Mouse (Mus musculus) ES-E14 (cell line): ENCODE results near the gene Gpr45.
A peak's percentile ranks its signal among the peaks of the same experiment; 100 is the strongest.

ENCODE experiments used
- CHD2 ChIP-seq: IDR thresholded peaks from 2 replicates; pipeline ENCODE4 v1.6.1; 2014; ENCODE audit warnings: mild to moderate bottlenecking, low read depth, low read length, inconsistent platforms
- HCFC1 ChIP-seq: IDR thresholded peaks from 2 replicates; pipeline ENCODE4 v1.6.1; 2012; ENCODE audit warnings: low read length, inconsistent platforms, borderline replicate concordance; ENCODE audit not compliant: insufficient read depth
- ZC3H11A ChIP-seq: IDR thresholded peaks from 2 replicates; pipeline ENCODE4 v1.6.1; 2012; ENCODE audit warnings: low read depth, mild to moderate bottlenecking, inconsistent platforms, low read length, borderline replicate concordance

- TF ChIP-seq ZC3H11A (peak; percentile 57; the same call in 1 of the 2 replicates), CHD2 (no peak), HCFC1 (no peak)
These were observed 113.1 kb downstream of the Gpr45 start for GRCm38 (mm10) chr1:43065615-43066310.
